Mouse (Mus musculus) gastrocnemius, postnatal 4 days (tissue): Measurements from ENCODE around the gene Tmtc1. TPM values are rescaled to one million over a fixed set of nuclear protein-coding genes. Genes with fewer than 3 reads are reported as not detected.

Experiments
- total RNA-seq, 2 experiments: library from RNA; stranded (reverse); gene quantifications; 2 replicates each; pipeline ENCODE4 v1.2.3; 2021

Gene Tmtc1
- total RNA-seq, 2 experiments from 2014 or later: 27.4 to 30.2 TPM

Other genes with a start within 250 kb of the Tmtc1 start
- gene Ergic2, start 232.0 kb downstream of the Tmtc1 start, total RNA-seq: 10 to 100 TPM; 65.8 to 68.2 TPM